Mouse (Mus musculus) embryonic fibroblast, embryonic 13.5 days (primary cell): Measurements from ENCODE around the gene Cdhr5.

Experiments
- CTCF ChIP-seq: IDR thresholded peaks from 2 replicates; pipeline ENCODE4 v1.5.1; 2011; ENCODE audit warnings: mild to moderate bottlenecking, control low read depth, low read length, moderate library complexity, borderline replicate concordance; ENCODE audit not compliant: insufficient read depth
- POLR2A ChIP-seq: IDR thresholded peaks from 2 replicates; pipeline ENCODE4 v1.6.1; 2011; ENCODE audit warnings: low read depth, mild to moderate bottlenecking, control low read depth, low read length, moderate library complexity

DNA sequence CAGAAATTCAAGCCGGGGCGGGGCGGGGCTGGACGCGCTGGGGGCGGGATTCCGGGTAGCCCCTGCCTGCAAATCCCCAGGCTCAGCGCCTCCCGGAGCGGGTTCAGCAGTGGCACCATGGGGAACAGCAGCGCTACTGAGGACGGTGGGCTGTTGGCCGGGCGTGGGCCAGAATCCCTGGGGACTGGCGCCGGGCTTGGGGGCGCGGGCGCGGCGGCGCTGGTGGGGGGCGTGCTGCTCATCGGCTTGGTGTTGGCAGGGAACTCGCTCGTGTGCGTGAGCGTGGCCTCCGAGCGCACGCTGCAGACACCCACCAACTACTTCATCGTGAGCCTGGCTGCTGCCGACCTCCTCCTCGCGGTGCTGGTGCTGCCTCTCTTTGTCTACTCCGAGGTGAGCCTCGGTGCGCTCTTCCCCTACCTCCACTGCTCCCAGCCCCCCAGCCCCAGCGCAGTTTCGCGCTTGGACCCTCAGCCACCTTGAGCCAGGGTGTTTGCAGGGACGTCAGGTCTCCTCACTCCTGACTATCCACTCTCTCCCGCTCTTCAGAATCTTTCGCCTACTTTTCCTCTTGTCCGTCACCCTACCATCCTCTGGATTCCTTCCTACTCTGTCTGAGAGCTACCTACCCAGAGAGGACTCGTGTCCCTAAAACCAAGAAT is 15.5 kb upstream of the Cdhr5 start, which contains the start of gene Drd4:
- TF ChIP-seq CTCF (no peak), POLR2A (no peak)
